Mouse (Mus musculus): ENCODE results near the gene Mtmr2. TPM values are rescaled to one million over a fixed set of nuclear protein-coding genes. Genes with fewer than 3 reads are reported as not detected.
"Not testable (repeated sequence)": the region's sequence is repeated elsewhere in the genome, so short reads cannot be mapped to it uniquely, and the experiment has no call there.

Mtmr2 gene
- 49.5 and 60.6 TPM in 2 replicates for polyA plus RNA-seq (2014; fragmentation: Nextera tagmentation; extraction: Ambion mirVana)

- Histone ChIP-seq H3K9ac (replicated peaks; ENCODE audit: low read length) (peak within 1 kb of the TSS; percentile 97), H3K27me3 (ENCODE audit: control insufficient read depth, insufficient read depth, low read length) (no peaks in the 10 kb centered on the region), H3K4me1 (ENCODE audit: control insufficient read depth, insufficient read depth, low read length) (peaks cover 8% of the 10 kb centered on the region; the same call in 1 of the 2 replicates), H3K4me2 (ENCODE audit: low read length) (peak within 1 kb of the TSS; percentile 79), H3K36me3 (ENCODE audit: control insufficient read depth, insufficient read depth, low read length) (no peaks in the 10 kb centered on the region), H3K9me3 (ENCODE audit: control insufficient read depth, low read length) (0 out of 2 replicates have a peak, but pooled peaks cover under 1% of the 10 kb centered on the region), H3K27ac (replicated peaks; ENCODE audit: low read depth, low read length) (peak within 1 kb of the TSS; percentile 89), H3K4me3 (replicated peaks; ENCODE audit: low read depth, low read length) (peak within 1 kb of the TSS; percentile 98)
- no peak for DNase-seq
- ATAC-seq (ENCODE audit: low FRiP score, low TSS enrichment): no peak
- WGBS: 41% methylated on average over 2 of the region's 2 CpGs
Measured at GRCm38 (mm10) chr9:13748404-13748797, at the start of gene Mtmr2. Gene Mtmr2 (plus strand): TSS chr9:13748410.

DNA sequence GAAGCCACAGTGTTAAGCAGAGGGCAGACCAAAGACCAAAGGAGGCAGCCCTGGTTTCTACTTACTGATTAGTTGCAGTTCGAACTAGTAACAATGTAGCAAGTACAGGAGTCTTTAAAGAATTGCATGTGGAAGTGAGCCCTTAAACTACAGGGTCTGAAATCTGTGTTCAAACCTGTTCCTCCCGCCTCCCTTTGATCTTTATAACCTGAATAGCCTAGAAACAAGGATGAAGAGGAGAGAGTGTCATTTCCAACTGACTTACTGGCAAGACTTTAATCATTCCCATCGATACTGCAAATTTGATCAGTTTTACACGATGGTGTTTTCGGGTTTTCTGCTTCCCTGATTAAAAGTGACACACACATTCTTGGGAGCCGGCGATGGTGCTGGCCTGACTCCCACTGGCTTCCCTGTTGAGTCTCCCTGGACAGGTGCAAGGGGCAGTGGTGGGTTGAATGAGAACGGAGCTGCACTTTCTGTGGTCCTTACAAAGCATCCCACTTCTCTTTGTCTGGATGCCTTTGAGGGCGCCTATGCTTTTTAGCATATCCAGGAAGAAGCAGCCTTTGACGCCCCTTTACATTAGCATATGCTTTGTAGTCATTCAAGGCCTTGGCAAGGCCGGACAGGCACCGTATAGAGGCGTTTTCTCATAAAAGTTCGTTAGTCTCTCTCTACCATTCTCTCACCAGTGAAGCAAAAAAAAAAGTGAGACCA, 49.0 kb upstream of the Mtmr2 start:
- H3K36me3 ChIP-seq (ENCODE audit: control insufficient read depth, insufficient read depth, low read length): peaks cover 12% of the 10 kb centered on the region; the same call in 1 of the 2 replicates
- H3K4me1 ChIP-seq (ENCODE audit: control insufficient read depth, insufficient read depth, low read length): peaks cover 13% of the 10 kb centered on the region; the same call in 1 of the 2 replicates
- no peaks in the 10 kb centered on the region for H3K27me3 ChIP-seq (ENCODE audit: control insufficient read depth, insufficient read depth, low read length)
- H3K4me2 ChIP-seq (ENCODE audit: low read length): no peak overlapping the region
- no peaks in the 10 kb centered on the region for H3K9me3 ChIP-seq (ENCODE audit: control insufficient read depth, low read length)
- 11% methylated on average over 14 of the region's 14 CpGs for WGBS
- peak overlapping the region; percentile 66 for H3K27ac ChIP-seq (replicated peaks; ENCODE audit: low read depth, low read length)
- no peak overlapping the region for H3K4me3 ChIP-seq (replicated peaks; ENCODE audit: low read depth, low read length)
- DNase-seq: peak; percentile 67
- peak; percentile 61 for ATAC-seq (ENCODE audit: low FRiP score, low TSS enrichment)
- H3K9ac ChIP-seq (replicated peaks; ENCODE audit: low read length): no peak overlapping the region

- peak; percentile 12; the same call in 1 of the 2 replicates for ATAC-seq (ENCODE audit: low FRiP score, low TSS enrichment)
- H3K4me3 ChIP-seq (replicated peaks; ENCODE audit: low read depth, low read length): no peak overlapping the region
- DNase-seq: no peak
- no peaks in the 10 kb centered on the region for H3K27me3 ChIP-seq (ENCODE audit: control insufficient read depth, insufficient read depth, low read length)
- no peak overlapping the region for H3K4me2 ChIP-seq (ENCODE audit: low read length)
- no peaks in the 10 kb centered on the region for H3K9me3 ChIP-seq (ENCODE audit: control insufficient read depth, low read length)
- 27% methylated on average over 5 of the region's 5 CpGs for WGBS
- H3K9ac ChIP-seq (replicated peaks; ENCODE audit: low read length): no peak overlapping the region
- peaks cover 12% of the 10 kb centered on the region; the same call in 1 of the 2 replicates for H3K36me3 ChIP-seq (ENCODE audit: control insufficient read depth, insufficient read depth, low read length)
- H3K4me1 ChIP-seq (ENCODE audit: control insufficient read depth, insufficient read depth, low read length): peaks cover 13% of the 10 kb centered on the region; the same call in 1 of the 2 replicates
- H3K27ac ChIP-seq (replicated peaks; ENCODE audit: low read depth, low read length): 0 out of 2 replicates have a peak overlapping the region, but pooled peaks have one; percentile 28
Measured at GRCm38 (mm10) chr9:13699781-13700116, 48.5 kb upstream of the Mtmr2 start.

DNA sequence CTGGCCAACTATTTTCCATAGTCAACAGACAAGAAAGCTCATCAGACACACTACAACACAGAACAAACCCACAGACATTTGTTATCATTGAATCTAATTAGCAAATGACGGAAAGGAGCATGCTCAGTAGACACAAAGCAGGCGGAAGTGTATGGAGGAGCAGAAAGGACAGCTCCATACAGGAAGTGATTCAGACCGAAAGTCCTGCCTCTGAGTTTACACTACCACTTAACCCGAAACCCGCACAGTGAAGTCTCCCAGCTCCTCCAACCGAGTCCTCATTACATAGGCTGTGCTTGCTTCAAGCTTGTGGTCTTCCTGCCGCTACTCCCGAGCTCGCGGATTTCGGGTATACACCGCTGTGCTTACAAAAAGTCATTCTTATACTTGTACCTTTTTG, 46.4 kb upstream of the Mtmr2 start:
- Histone ChIP-seq H3K4me2 (ENCODE audit: low read length) (no peak overlapping the region), H3K27ac (replicated peaks; ENCODE audit: low read depth, low read length) (no peak overlapping the region), H3K4me1 (ENCODE audit: control insufficient read depth, insufficient read depth, low read length) (peaks cover 13% of the 10 kb centered on the region; the same call in 1 of the 2 replicates), H3K36me3 (ENCODE audit: control insufficient read depth, insufficient read depth, low read length) (peaks cover 19% of the 10 kb centered on the region), H3K27me3 (ENCODE audit: control insufficient read depth, insufficient read depth, low read length) (no peaks in the 10 kb centered on the region), H3K9me3 (ENCODE audit: control insufficient read depth, low read length) (no peaks in the 10 kb centered on the region), H3K4me3 (replicated peaks; ENCODE audit: low read depth, low read length) (no peak overlapping the region), H3K9ac (replicated peaks; ENCODE audit: low read length) (no peak overlapping the region)
- ATAC-seq (ENCODE audit: low FRiP score, low TSS enrichment) (no peak), DNase-seq (no peak)
- WGBS: 95% methylated on average over 12 of the region's 12 CpGs

DNA sequence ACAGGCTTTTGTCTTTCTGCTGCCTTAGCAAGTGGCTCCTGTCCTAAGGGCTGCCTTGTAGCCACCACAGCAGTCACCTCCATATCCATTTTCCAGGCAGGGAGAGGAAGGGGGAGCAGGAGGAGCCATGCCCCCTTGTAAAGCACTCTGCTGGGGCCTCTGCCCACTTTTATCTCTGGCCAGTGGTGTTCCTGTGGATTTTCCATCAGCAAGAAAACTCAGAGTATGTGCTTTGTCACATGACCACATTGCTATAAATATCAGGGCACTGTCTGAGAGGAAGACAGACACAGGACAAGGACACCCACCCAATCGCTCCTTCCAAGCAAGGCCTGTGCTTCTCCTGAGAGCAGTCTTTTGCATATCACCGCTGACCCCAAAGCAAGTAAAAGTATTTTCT, 45.1 kb upstream of the Mtmr2 start:
- WGBS: 95% methylated on average over 2 of the region's 2 CpGs
- Histone ChIP-seq H3K4me2 (ENCODE audit: low read length) (no peak overlapping the region), H3K4me1 (ENCODE audit: control insufficient read depth, insufficient read depth, low read length) (peaks cover 10% of the 10 kb centered on the region; the same call in 1 of the 2 replicates), H3K9me3 (ENCODE audit: control insufficient read depth, low read length) (no peaks in the 10 kb centered on the region), H3K27ac (replicated peaks; ENCODE audit: low read depth, low read length) (no peak overlapping the region), H3K36me3 (ENCODE audit: control insufficient read depth, insufficient read depth, low read length) (peaks cover 19% of the 10 kb centered on the region), H3K9ac (replicated peaks; ENCODE audit: low read length) (no peak overlapping the region), H3K27me3 (ENCODE audit: control insufficient read depth, insufficient read depth, low read length) (no peaks in the 10 kb centered on the region), H3K4me3 (replicated peaks; ENCODE audit: low read depth, low read length) (no peak overlapping the region)
- DNase-seq: no peak
- no peak for ATAC-seq (ENCODE audit: low FRiP score, low TSS enrichment)

GRCm38 (mm10) chr9:13704917-13705316, 43.3 kb upstream of the Mtmr2 start:
- H3K36me3 ChIP-seq (ENCODE audit: control insufficient read depth, insufficient read depth, low read length): peaks cover 19% of the 10 kb centered on the region
- no peaks in the 10 kb centered on the region for H3K4me1 ChIP-seq (ENCODE audit: control insufficient read depth, insufficient read depth, low read length)

DNA sequence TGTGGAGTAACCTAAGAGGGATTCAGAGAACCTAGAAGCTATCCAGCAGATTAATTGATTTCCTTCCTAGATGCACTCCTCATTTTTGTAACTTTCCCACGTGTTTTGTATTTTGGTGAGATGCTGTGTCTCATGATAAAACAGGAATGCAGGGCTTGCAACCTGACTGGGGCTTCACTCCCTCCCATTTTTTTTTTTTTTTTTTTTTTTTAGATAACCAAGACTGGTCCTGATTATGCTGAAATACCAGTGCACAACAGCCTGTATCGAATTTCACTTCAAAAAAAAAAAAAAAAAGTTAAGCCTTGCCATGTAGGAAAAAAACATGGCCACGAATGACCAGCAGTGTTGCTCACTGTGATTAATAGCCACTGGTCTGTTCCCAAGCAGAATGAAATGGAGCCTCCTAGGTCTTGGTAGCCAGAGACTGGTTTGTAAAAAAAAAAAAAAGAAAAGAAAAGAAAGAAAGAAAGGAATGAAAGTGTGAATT, 41.1 kb upstream of the Mtmr2 start:
- Histone ChIP-seq H3K4me1 (ENCODE audit: control insufficient read depth, insufficient read depth, low read length) (no peaks in the 10 kb centered on the region), H3K9me3 (ENCODE audit: control insufficient read depth, low read length) (no peaks in the 10 kb centered on the region), H3K27ac (replicated peaks; ENCODE audit: low read depth, low read length) (no peak overlapping the region), H3K36me3 (ENCODE audit: control insufficient read depth, insufficient read depth, low read length) (peaks cover 19% of the 10 kb centered on the region), H3K27me3 (ENCODE audit: control insufficient read depth, insufficient read depth, low read length) (no peaks in the 10 kb centered on the region), H3K4me3 (replicated peaks; ENCODE audit: low read depth, low read length) (no peak overlapping the region), H3K4me2 (ENCODE audit: low read length) (no peak overlapping the region), H3K9ac (replicated peaks; ENCODE audit: low read length) (no peak overlapping the region)
- DNase-seq (no peak), ATAC-seq (ENCODE audit: low FRiP score, low TSS enrichment) (no peak)
- 54% methylated on average over 3 of the region's 3 CpGs for WGBS

More at GRCm38 (mm10) chr9:13704917-13705316, 43.3 kb upstream of the Mtmr2 start:
- ATAC-seq (ENCODE audit: low FRiP score, low TSS enrichment) (no peak), DNase-seq (no peak)
- Histone ChIP-seq H3K4me2 (ENCODE audit: low read length) (no peak overlapping the region), H3K27me3 (ENCODE audit: control insufficient read depth, insufficient read depth, low read length) (no peaks in the 10 kb centered on the region), H3K27ac (replicated peaks; ENCODE audit: low read depth, low read length) (no peak overlapping the region), H3K9me3 (ENCODE audit: control insufficient read depth, low read length) (no peaks in the 10 kb centered on the region), H3K4me3 (replicated peaks; ENCODE audit: low read depth, low read length) (no peak overlapping the region), H3K9ac (replicated peaks; ENCODE audit: low read length) (no peak overlapping the region)
- WGBS: 89% methylated on average over 4 of the region's 4 CpGs

- no peaks in the 10 kb centered on the region for H3K27me3 ChIP-seq (ENCODE audit: control insufficient read depth, insufficient read depth, low read length)
- H3K4me1 ChIP-seq (ENCODE audit: control insufficient read depth, insufficient read depth, low read length): no peaks in the 10 kb centered on the region
- no peaks in the 10 kb centered on the region for H3K9me3 ChIP-seq (ENCODE audit: control insufficient read depth, low read length)
- H3K36me3 ChIP-seq (ENCODE audit: control insufficient read depth, insufficient read depth, low read length): peaks cover 7% of the 10 kb centered on the region
- no peak overlapping the region for H3K9ac ChIP-seq (replicated peaks; ENCODE audit: low read length)
- H3K4me3 ChIP-seq (replicated peaks; ENCODE audit: low read depth, low read length): no peak overlapping the region
- no peak for DNase-seq
- H3K27ac ChIP-seq (replicated peaks; ENCODE audit: low read depth, low read length): no peak overlapping the region
- ATAC-seq (ENCODE audit: low FRiP score, low TSS enrichment): no peak
- no peak overlapping the region for H3K4me2 ChIP-seq (ENCODE audit: low read length)
- WGBS: 95% methylated on average over 5 of the region's 5 CpGs
Measured at GRCm38 (mm10) chr9:13709436-13709835, 38.8 kb upstream of the Mtmr2 start.

DNA sequence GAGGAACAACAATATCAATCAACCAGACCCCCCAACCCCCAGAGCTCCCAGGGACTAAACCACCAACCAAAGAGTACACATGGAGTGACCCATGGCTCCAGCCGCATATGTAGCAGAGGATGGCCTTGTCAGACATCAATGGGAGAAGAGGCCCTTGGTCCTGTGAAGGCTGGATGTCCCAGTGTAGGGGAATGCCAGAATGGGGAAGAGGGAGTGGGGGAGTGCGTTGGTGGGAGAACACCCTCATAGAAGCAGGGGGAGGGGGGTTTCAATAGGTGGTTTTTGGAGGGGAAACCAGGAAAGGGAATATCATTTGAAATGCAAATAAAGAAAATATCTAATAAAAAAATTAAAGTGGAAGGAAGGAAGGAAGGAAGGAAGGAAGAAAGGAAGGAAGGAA, 32.3 kb upstream of the Mtmr2 start:
- DNase-seq; ATAC-seq (ENCODE audit: low FRiP score, low TSS enrichment); H3K4me3 ChIP-seq (replicated peaks; ENCODE audit: low read depth, low read length); H3K27ac ChIP-seq (replicated peaks; ENCODE audit: low read depth, low read length); H3K9me3 ChIP-seq (ENCODE audit: control insufficient read depth, low read length); H3K4me2 ChIP-seq (ENCODE audit: low read length); H3K9ac ChIP-seq (replicated peaks; ENCODE audit: low read length); H3K4me1 ChIP-seq (ENCODE audit: control insufficient read depth, insufficient read depth, low read length); H3K36me3 ChIP-seq (ENCODE audit: control insufficient read depth, insufficient read depth, low read length); H3K27me3 ChIP-seq (ENCODE audit: control insufficient read depth, insufficient read depth, low read length): not testable (repeated sequence)
- 89% methylated on average over 2 of the region's 2 CpGs for WGBS
